In the genomic region with DNA sequence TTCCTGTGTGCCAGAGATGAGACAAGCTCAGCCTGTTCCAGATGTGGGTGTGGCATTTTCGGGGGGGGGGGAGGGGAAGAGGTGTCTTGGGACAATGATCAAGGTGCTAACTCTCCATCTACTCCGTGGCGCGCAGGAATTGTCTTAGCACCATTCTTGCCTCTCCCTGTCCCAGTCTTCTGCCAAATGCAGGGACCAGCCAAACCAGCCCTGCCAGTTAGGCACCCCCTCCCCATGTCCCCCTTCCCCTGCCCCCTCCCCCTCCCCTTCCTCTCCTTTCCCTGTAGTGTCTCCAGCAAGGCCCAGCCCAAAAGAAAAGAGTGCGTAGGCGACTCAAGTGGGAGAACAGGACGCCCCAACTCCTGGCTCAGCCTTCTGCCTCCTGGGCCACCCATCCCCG, we compare ENCODE assay signal across 30 mouse cellular contexts. TPM values are rescaled to one million over a fixed set of nuclear protein-coding genes. Genes with fewer than 3 reads are reported as not detected.
DNase-seq lines count a peak whose midpoint lies in the region; ATAC-seq lines count a peak whose summit lies in the region.
"Had no signal": no experiment of that assay in that cellular context is flagged by ENCODE, and none has a peak within 500 bp of the region (broad histone marks: within the 10 kb centered on the region; RNA-seq: fewer than 3 reads in every experiment).

No protein-coding gene starts in this region.

- no peak for DNase-seq in kidney, adult 8-10 months
- no peak for DNase-seq in lung, postnatal 36 days
- DNase-seq in embryonic facial prominence, embryonic 10.5 days (ENCODE audit: low spot score), result peak; percentile 57
- DNase-seq in adrenal gland, adult 18-20 months (ENCODE audit: low spot score in 2 of 2), result no peak
- DNase-seq: adrenal gland, postnatal 10 days; B cell, adult 2 months; cerebellum, adult 11 months; cerebellum, adult 8-10 months; cerebellum, postnatal 14 days; embryo, embryonic 11 days; gastrocnemius, postnatal 36 days; heart, adult 11 months; heart, postnatal 36 days had no signal

- no peak overlapping the region for H3K4me3 ChIP-seq in kidney, embryonic 15.5 days (replicated peaks)
- no peak overlapping the region for H3K4me3 ChIP-seq in lung, embryonic 15.5 days
- no peak overlapping the region for H3K4me3 ChIP-seq in embryonic facial prominence, embryonic 10.5 days
- no peak overlapping the region for H3K4me3 ChIP-seq in stomach, embryonic 16.5 days (replicated peaks; ENCODE audit: low read length)
- H3K4me3 ChIP-seq: embryonic facial prominence, embryonic 12.5 days; erythroblast, embryonic 14.5 days; forebrain, embryonic 10.5 days; forebrain, embryonic 15.5 days; heart, embryonic 13.5 days; hindbrain, embryonic 15.5 days had no signal

- no peak; the same call in 1 of the 2 replicates for ATAC-seq in kidney, embryonic 15.5 days (replicated peaks; ENCODE audit: low FRiP score)
- ATAC-seq in lung, embryonic 15.5 days (ENCODE audit: borderline replicate concordance, extremely low read depth, low FRiP score, low TSS enrichment), result peak; percentile 46; the same call in 1 of the 2 replicates
- ATAC-seq in stomach, embryonic 16.5 days (ENCODE audit: insufficient read depth, low FRiP score), result 0 out of 2 replicates have a peak, but pooled peaks have one; percentile 6
- ATAC-seq: forebrain, embryonic 15.5 days had no signal

- no peaks in the 10 kb centered on the region for H3K9me3 ChIP-seq in kidney, embryonic 15.5 days (replicated peaks)
- no peaks in the 10 kb centered on the region for H3K9me3 ChIP-seq in lung, embryonic 15.5 days
- no peaks in the 10 kb centered on the region for H3K9me3 ChIP-seq in embryonic facial prominence, embryonic 10.5 days
- H3K9me3 ChIP-seq in stomach, embryonic 16.5 days (replicated peaks; ENCODE audit: control insufficient read depth, low read length), result no peaks in the 10 kb centered on the region
- H3K9me3 ChIP-seq: embryonic facial prominence, embryonic 12.5 days; forebrain, embryonic 10.5 days; forebrain, embryonic 15.5 days; G1E; heart, embryonic 13.5 days; hindbrain, embryonic 15.5 days had no signal

- peaks cover 16% of the 10 kb centered on the region for H3K4me1 ChIP-seq in kidney, embryonic 15.5 days
- H3K4me1 ChIP-seq in lung, embryonic 15.5 days, result peaks cover 5% of the 10 kb centered on the region
- peaks cover 11% of the 10 kb centered on the region for H3K4me1 ChIP-seq in embryonic facial prominence, embryonic 10.5 days
- no peaks in the 10 kb centered on the region for H3K4me1 ChIP-seq in stomach, embryonic 16.5 days (ENCODE audit: control insufficient read depth, insufficient read depth, low read length)
- H3K4me1 ChIP-seq: embryonic facial prominence, embryonic 12.5 days; forebrain, embryonic 15.5 days; heart, embryonic 13.5 days; hindbrain, embryonic 15.5 days had no signal

- H3K36me3 ChIP-seq in kidney, embryonic 15.5 days, result no peaks in the 10 kb centered on the region
- H3K36me3 ChIP-seq in lung, embryonic 15.5 days, result no peaks in the 10 kb centered on the region
- H3K36me3 ChIP-seq in embryonic facial prominence, embryonic 10.5 days (replicated peaks), result no peaks in the 10 kb centered on the region
- no peaks in the 10 kb centered on the region for H3K36me3 ChIP-seq in stomach, embryonic 16.5 days (ENCODE audit: control insufficient read depth, insufficient read depth, low read length)
- H3K36me3 ChIP-seq: embryonic facial prominence, embryonic 12.5 days; forebrain, embryonic 10.5 days; forebrain, embryonic 15.5 days; G1E; heart, embryonic 13.5 days; hindbrain, embryonic 15.5 days had no signal

- WGBS in kidney, embryonic 15.5 days, result 46% methylated on average over 8 of the region's 8 CpGs
- WGBS in lung, embryonic 15.5 days, result 15% methylated on average over 8 of the region's 8 CpGs
- WGBS in embryonic facial prominence, embryonic 10.5 days, result 44% methylated on average over 8 of the region's 8 CpGs
- WGBS in stomach, embryonic 16.5 days, result 39% methylated on average over 8 of the region's 8 CpGs

- 0 out of 2 replicates have a peak overlapping the region, but pooled peaks have one; percentile 3 for H3K4me2 ChIP-seq in kidney, embryonic 15.5 days
- H3K4me2 ChIP-seq in lung, embryonic 15.5 days, result no peak overlapping the region; the same call in 1 of the 2 replicates
- H3K4me2 ChIP-seq in stomach, embryonic 16.5 days (ENCODE audit: low read depth, low read length), result no peak overlapping the region
- H3K4me2 ChIP-seq: embryonic facial prominence, embryonic 12.5 days; forebrain, embryonic 15.5 days; heart, embryonic 13.5 days; hindbrain, embryonic 15.5 days had no signal

- H3K9ac ChIP-seq in kidney, embryonic 15.5 days, result no peak overlapping the region
- no peak overlapping the region for H3K9ac ChIP-seq in lung, embryonic 15.5 days
- H3K9ac ChIP-seq in stomach, embryonic 16.5 days (ENCODE audit: low read length), result no peak overlapping the region
- H3K9ac ChIP-seq: embryonic facial prominence, embryonic 12.5 days; forebrain, embryonic 15.5 days; heart, embryonic 13.5 days; hindbrain, embryonic 15.5 days had no signal

- no peaks in the 10 kb centered on the region for H3K27me3 ChIP-seq in kidney, embryonic 15.5 days
- no peaks in the 10 kb centered on the region for H3K27me3 ChIP-seq in lung, embryonic 15.5 days
- no peaks in the 10 kb centered on the region for H3K27me3 ChIP-seq in embryonic facial prominence, embryonic 10.5 days (replicated peaks; ENCODE audit: low read depth, poor library complexity, severe bottlenecking)
- H3K27me3 ChIP-seq in stomach, embryonic 16.5 days (ENCODE audit: control insufficient read depth, insufficient read depth, low read length), result no peaks in the 10 kb centered on the region
- H3K27me3 ChIP-seq: embryonic facial prominence, embryonic 12.5 days; forebrain, embryonic 15.5 days; hindbrain, embryonic 15.5 days had no signal

- H3K27ac ChIP-seq in kidney, embryonic 15.5 days, result no peak overlapping the region
- H3K27ac ChIP-seq in lung, embryonic 15.5 days, result peak overlapping the region; percentile 55; the same call in 1 of the 2 replicates
- no peak overlapping the region for H3K27ac ChIP-seq in embryonic facial prominence, embryonic 10.5 days (replicated peaks)
- H3K27ac ChIP-seq in stomach, embryonic 16.5 days (ENCODE audit: low read length), result no peak overlapping the region
- H3K27ac ChIP-seq: embryonic facial prominence, embryonic 12.5 days; forebrain, embryonic 10.5 days; forebrain, embryonic 15.5 days; heart, embryonic 13.5 days; hindbrain, embryonic 15.5 days had no signal

RNA-seq across cellular contexts. Expression of gene Lmtk3, which starts 16.8 kb away (rescaled TPM):
- 2.5 and 3.1 TPM in 2 replicates for polyA plus RNA-seq in kidney, embryonic 15.5 days (2015; fragmentation: Nextera tagmentation; extraction: Ambion mirVana)
- polyA plus RNA-seq in lung, embryonic 15.5 days (2015; fragmentation: Nextera tagmentation; extraction: Ambion mirVana), result 1.1 and 1.4 TPM in 2 replicates
- polyA plus RNA-seq in embryonic facial prominence, embryonic 10.5 days (2016; fragmentation: Nextera tagmentation; extraction: Ambion mirVana), result 2.1 and 3.0 TPM in 2 replicates
- 0.53 and 0.99 TPM in 2 replicates for polyA plus RNA-seq in stomach, embryonic 16.5 days (2015; fragmentation: Nextera tagmentation; extraction: Ambion mirVana)
- total RNA-seq in adrenal gland, adult 18-20 months (2021), result 1 to 10 TPM; 6.2 to 8.4 TPM
- total RNA-seq: common myeloid progenitor, adult 5-6 weeks; gastrocnemius, adult 8-10 months; gastrocnemius, postnatal 36 days had no signal
- polyA plus RNA-seq: CD4-positive, CD25-positive, alpha-beta regulatory T cell, adult 4 months; heart, postnatal 0 days had no signal

RNA-seq across cellular contexts. Expression of gene Sult2b1, which starts 17.7 kb away (rescaled TPM):
- polyA plus RNA-seq in kidney, embryonic 15.5 days (2015; fragmentation: Nextera tagmentation; extraction: Ambion mirVana), result 2.8 and 3.2 TPM in 2 replicates
- polyA plus RNA-seq in lung, embryonic 15.5 days (2015; fragmentation: Nextera tagmentation; extraction: Ambion mirVana), result 6.1 and 7.8 TPM in 2 replicates
- 1.6 and 1.7 TPM in 2 replicates for polyA plus RNA-seq in embryonic facial prominence, embryonic 10.5 days (2016; fragmentation: Nextera tagmentation; extraction: Ambion mirVana)
- polyA plus RNA-seq in stomach, embryonic 16.5 days (2015; fragmentation: Nextera tagmentation; extraction: Ambion mirVana), result 32.7 and 46.5 TPM in 2 replicates
- 1 to 10 TPM in 1 of 2 experiments, under 1 TPM in 1; 0.77 to 1.1 TPM for total RNA-seq in adrenal gland, adult 18-20 months (2021)
- total RNA-seq: gastrocnemius, adult 8-10 months; gastrocnemius, postnatal 36 days; heart, postnatal 36 days had no signal
- polyA plus RNA-seq: erythroblast, embryonic 14.5 days; G1E had no signal

RNA-seq across cellular contexts. Expression of gene Spaca4, which starts 41.2 kb away (rescaled TPM):
- polyA plus RNA-seq in kidney, embryonic 15.5 days (2015; fragmentation: Nextera tagmentation; extraction: Ambion mirVana), result not detected in 2 replicates
- not detected in 2 replicates for polyA plus RNA-seq in lung, embryonic 15.5 days (2015; fragmentation: Nextera tagmentation; extraction: Ambion mirVana)
- polyA plus RNA-seq in embryonic facial prominence, embryonic 10.5 days (2016; fragmentation: Nextera tagmentation; extraction: Ambion mirVana), result 0.22 TPM in 1 of 2 replicates, not detected in the other
- polyA plus RNA-seq in stomach, embryonic 16.5 days (2015; fragmentation: Nextera tagmentation; extraction: Ambion mirVana), result 0.79 and 2.2 TPM in 2 replicates
- total RNA-seq in adrenal gland, adult 18-20 months (2021), result not detected
- total RNA-seq: adrenal gland, postnatal 10 days; adrenal gland, postnatal 4 days; common myeloid progenitor, adult 5-6 weeks; G1E; gastrocnemius, adult 8-10 months; gastrocnemius, postnatal 36 days; heart, postnatal 36 days had no signal
- polyA plus RNA-seq: brain, embryonic 14.5 days; CD4-positive, CD25-positive, alpha-beta regulatory T cell, adult 4 months; embryonic facial prominence, embryonic 12.5 days; erythroblast, embryonic 14.5 days; forebrain, embryonic 15.5 days; G1E; heart, embryonic 13.5 days; heart, postnatal 0 days; hindbrain, embryonic 11.5 days; hindbrain, embryonic 15.5 days had no signal

RNA-seq across cellular contexts. Expression of gene Fam83e, which starts 45.8 kb away (rescaled TPM):
- 1.4 and 2.5 TPM in 2 replicates for polyA plus RNA-seq in kidney, embryonic 15.5 days (2015; fragmentation: Nextera tagmentation; extraction: Ambion mirVana)
- polyA plus RNA-seq in lung, embryonic 15.5 days (2015; fragmentation: Nextera tagmentation; extraction: Ambion mirVana), result 1.4 and 1.5 TPM in 2 replicates
- 1.8 and 2.2 TPM in 2 replicates for polyA plus RNA-seq in embryonic facial prominence, embryonic 10.5 days (2016; fragmentation: Nextera tagmentation; extraction: Ambion mirVana)
- polyA plus RNA-seq in stomach, embryonic 16.5 days (2015; fragmentation: Nextera tagmentation; extraction: Ambion mirVana), result 16.0 and 24.7 TPM in 2 replicates
- under 1 TPM; 0.30 to 0.35 TPM for total RNA-seq in adrenal gland, adult 18-20 months (2021)
- polyA plus RNA-seq: CD4-positive, CD25-positive, alpha-beta regulatory T cell, adult 4 months had no signal

RNA-seq across cellular contexts. Expression of gene Cyth2, which starts 47.6 kb away (rescaled TPM):
- 130 and 132 TPM in 2 replicates for polyA plus RNA-seq in kidney, embryonic 15.5 days (2015; fragmentation: Nextera tagmentation; extraction: Ambion mirVana)
- 115 and 122 TPM in 2 replicates for polyA plus RNA-seq in lung, embryonic 15.5 days (2015; fragmentation: Nextera tagmentation; extraction: Ambion mirVana)
- 157 and 161 TPM in 2 replicates for polyA plus RNA-seq in embryonic facial prominence, embryonic 10.5 days (2016; fragmentation: Nextera tagmentation; extraction: Ambion mirVana)
- 75.6 and 82.6 TPM in 2 replicates for polyA plus RNA-seq in stomach, embryonic 16.5 days (2015; fragmentation: Nextera tagmentation; extraction: Ambion mirVana)
- 100 to 1,000 TPM in 1 of 2 experiments, 10 to 100 TPM in 1; 92.9 to 117 TPM for total RNA-seq in adrenal gland, adult 18-20 months (2021)
